Mouse (Mus musculus) cerebral cortex, adult 2 months (tissue): Measurements from ENCODE around the gene Nfkb2.

Experiments used
- WGBS: fragments of 180-500 bp; shearing (Covaris S2); methylation state at CpG from one replicate; pipeline ENCODE4 v1.1.7; 2018; 5-methylcytosine and 5-hydroxymethylcytosine counted together

Gene Nfkb2

GRCm38 (mm10) chr19:46308706-46309435 is 4.8 kb downstream of the Nfkb2 start:
- WGBS, result 3% methylated on average over 47 of the region's 47 CpGs

- WGBS, result 74% methylated on average over 21 of the region's 21 CpGs
These were observed 5.7 kb downstream of the Nfkb2 start for GRCm38 (mm10) chr19:46309651-46310305.

- 90% methylated on average over 12 of the region's 12 CpGs for WGBS
These were observed 6.3 kb downstream of the Nfkb2 start for GRCm38 (mm10) chr19:46310312-46310865.

DNA sequence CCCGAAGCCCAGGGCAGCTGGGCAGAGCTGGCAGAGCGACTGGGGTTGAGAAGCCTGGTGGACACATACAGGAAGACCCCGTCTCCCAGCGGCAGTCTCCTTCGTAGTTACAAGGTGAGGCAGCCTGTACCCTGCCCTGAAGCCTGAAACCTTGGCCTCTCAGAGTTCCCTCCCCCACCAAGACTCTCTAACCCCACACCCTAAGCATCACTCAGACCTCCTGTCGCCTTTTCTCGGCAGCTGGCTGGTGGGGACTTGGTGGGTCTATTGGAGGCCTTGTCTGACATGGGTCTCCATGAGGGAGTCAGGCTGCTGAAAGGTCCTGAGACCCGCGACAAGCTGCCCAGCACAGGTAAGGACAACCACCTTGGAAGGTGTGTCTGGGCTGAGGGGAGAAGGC is 7.2 kb downstream of the Nfkb2 start:
- WGBS, result 92% methylated on average over 9 of the region's 9 CpGs

GRCm38 (mm10) chr19:46312566-46312965 is 8.4 kb downstream of the Nfkb2 start:
- WGBS, result 89% methylated on average over 21 of the region's 21 CpGs

DNA sequence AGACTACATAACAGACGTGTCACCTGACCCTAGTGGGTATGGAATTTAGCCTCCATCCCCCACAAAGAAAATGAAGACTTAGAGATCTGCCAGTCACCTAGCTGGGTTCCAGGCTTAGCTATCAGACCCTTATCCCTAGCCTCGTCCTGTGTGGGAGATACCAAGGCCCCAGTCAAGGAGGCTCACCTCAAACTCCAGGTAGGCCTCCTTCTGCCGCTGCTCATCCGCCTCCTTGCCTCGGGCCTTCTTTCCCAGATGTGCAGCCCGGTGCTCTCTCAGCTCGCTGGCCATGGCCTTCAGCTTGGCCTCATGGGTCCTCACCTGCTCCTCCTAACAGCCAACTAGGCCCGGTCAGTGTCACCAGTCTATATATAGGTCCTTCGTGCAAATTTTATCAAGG is 9.0 kb downstream of the Nfkb2 start:
- 83% methylated on average over 9 of the region's 9 CpGs for WGBS

GRCm38 (mm10) chr19:46313591-46313990 is 9.5 kb downstream of the Nfkb2 start:
- 70% methylated on average over 6 of the region's 6 CpGs for WGBS

DNA sequence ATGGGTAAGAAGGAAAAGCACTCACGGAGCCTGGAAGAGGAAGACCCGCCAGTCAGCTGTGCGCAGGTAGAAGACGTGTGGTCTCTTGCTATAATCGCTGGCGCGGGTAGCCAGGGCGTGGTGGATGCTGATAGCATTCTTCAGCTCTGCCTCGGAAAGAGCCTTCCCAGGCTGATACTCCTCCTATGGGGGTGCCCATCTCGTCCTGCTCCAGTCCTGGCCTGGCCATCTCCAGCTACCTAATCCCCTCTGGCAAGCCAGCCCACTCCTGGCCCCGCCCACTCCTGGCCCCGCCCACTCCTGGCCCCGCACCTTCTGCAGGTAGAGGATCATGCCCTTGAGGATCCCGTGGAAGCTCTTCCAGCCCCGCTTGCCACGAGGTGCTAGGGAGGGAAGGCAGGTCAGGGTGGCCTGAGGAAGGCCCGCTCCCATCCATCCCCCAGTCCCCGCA is 10.1 kb downstream of the Nfkb2 start:
- 27% methylated on average over 18 of the region's 18 CpGs for WGBS

- WGBS, result 31% methylated on average over 14 of the region's 14 CpGs
These were observed 11.0 kb downstream of the Nfkb2 start for GRCm38 (mm10) chr19:46314872-46315742.

GRCm38 (mm10) chr19:46315752-46316610 is 11.9 kb downstream of the Nfkb2 start:
- WGBS, result 34% methylated on average over 12 of the region's 12 CpGs

DNA sequence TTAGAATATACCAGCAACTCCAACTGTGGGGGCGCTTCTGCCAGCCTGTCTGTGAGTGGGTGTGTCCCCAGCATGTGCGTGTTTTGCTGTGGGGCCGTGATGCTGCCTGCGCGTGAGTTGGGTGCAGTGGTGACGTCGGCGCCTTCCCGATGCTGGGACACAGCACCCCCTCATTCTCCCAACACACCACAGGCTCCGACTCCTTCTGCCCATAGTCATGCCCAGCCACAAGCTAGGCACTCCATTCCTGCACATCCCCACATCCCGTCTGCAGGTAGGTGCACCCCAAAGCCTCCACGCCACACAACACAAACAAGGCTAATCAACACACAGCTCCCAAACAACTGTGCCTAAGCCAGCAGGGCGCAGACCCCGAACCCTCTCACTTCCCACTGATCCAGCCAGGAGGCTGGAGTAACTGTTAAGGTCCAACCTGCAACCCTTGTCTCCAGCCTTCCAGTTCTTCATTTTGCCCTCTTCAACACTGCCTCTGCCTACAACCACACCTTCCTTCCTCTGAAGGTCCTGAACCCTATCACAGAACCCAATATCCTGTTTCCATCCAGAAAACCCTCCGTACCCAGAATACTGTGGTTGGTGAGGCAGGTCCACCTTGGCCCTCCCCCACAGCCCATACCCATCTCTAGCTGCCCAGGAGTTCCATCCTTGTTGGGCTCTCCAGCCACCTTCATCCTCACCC is 12.9 kb downstream of the Nfkb2 start:
- WGBS, result 15% methylated on average over 15 of the region's 15 CpGs

- WGBS, result under 1% methylated on average over 44 of the region's 48 CpGs
These were observed 13.4 kb downstream of the Nfkb2 start for GRCm38 (mm10) chr19:46317546-46317885.

DNA sequence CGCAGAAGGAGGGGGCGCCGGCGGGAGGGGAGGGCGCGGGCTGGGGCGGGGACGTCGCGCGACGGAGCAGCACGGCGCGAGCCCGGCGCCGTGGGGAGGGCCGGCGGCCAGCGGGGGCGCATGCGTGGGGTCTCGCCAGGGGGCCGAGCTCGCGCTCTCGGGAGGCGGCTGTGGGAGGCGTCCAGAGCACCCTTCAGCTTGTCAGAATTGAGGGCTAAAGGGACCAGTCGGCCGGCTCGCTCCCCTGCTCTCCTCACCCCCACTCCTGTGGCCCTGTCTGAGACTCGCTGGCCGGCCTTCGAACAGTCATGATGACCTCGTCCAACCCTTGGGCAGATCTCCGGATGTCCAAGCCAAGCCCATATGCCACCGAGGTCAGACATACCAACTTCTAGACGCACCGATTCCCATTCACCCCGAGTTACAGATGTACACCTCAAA is 13.9 kb downstream of the Nfkb2 start:
- WGBS, result 2% methylated on average over 41 of the region's 42 CpGs

DNA sequence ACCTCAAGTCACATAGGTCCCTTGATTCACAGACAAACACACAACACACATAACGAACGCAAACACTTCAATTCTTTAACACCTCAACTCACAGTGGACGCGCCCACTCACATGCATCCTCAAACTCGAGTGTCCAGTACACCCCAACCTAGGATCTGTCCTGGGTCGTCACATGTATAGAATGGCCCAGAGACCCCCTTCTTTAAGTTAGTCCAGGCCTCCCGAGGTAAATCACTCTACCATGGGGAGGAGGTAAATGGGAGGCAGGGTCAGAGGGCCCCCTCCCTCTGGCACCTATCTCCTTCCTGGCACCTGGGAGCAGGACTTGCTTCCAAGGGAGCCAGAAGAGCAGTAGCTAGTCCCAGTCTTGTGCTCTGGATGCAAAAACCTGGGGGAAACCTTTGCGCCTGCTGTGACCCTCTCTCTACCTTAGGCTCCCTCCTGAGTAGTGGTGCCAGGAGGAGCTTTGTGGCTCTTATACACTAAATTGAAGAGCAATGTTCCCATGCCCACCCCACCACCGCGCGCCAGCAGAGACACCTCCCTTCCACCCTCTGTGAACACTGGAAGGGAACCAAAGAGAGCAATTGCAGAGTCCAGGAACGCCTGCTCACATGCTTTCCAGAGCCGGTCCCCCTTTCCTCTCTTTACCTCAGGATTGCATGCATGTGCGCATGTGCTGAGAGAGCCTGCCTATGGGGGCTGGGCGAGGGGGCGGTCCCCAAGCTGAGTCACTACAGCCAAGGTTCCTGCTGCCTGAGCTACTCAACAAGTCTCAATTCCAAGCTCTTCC is 14.7 kb downstream of the Nfkb2 start:
- 12% methylated on average over 16 of the region's 16 CpGs for WGBS

- 80% methylated on average over 8 of the region's 8 CpGs for WGBS
These were observed 16.1 kb downstream of the Nfkb2 start for GRCm38 (mm10) chr19:46320076-46320785.

DNA sequence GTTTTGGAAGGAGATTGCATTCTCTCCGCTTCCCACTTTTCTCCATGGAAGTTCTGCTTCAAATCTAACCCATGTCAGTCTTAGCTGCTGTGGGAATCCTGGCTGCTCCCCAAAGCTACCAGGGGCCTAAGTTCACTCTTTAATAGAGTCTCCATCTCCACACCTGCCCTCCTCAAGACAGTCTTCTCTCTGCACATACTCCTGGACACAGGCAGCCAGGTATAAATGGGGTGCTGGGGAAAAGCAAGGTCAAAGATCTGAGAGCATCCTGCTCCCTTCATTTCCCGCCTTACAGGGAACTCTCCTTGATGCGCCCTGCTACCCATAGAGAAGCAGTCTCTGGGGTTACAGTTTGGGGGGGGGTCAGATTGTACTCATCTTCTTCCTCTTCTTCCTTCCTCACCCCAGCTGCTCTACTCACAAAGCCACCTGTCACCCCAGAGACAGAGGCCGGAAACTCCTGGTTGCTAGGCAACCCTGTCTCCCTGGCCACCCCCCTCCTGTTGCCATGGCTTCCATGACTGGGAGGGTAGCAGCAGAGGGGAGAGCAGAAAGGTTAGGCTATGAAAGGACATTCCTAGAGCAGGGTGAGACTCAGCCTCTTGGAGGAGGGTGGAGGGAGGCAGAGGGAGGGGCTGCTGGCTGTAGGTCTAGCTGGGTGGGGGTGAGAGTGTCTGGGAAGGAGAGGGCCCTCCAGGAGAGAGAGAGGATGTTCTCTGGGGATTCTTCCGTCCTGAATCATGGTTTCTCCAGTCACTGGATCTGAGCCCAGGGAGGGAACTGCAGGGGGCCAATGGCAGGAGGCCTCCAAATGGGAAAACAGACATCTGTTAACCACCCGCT is 17.2 kb downstream of the Nfkb2 start:
- WGBS, result 29% methylated on average over 6 of the region's 6 CpGs

DNA sequence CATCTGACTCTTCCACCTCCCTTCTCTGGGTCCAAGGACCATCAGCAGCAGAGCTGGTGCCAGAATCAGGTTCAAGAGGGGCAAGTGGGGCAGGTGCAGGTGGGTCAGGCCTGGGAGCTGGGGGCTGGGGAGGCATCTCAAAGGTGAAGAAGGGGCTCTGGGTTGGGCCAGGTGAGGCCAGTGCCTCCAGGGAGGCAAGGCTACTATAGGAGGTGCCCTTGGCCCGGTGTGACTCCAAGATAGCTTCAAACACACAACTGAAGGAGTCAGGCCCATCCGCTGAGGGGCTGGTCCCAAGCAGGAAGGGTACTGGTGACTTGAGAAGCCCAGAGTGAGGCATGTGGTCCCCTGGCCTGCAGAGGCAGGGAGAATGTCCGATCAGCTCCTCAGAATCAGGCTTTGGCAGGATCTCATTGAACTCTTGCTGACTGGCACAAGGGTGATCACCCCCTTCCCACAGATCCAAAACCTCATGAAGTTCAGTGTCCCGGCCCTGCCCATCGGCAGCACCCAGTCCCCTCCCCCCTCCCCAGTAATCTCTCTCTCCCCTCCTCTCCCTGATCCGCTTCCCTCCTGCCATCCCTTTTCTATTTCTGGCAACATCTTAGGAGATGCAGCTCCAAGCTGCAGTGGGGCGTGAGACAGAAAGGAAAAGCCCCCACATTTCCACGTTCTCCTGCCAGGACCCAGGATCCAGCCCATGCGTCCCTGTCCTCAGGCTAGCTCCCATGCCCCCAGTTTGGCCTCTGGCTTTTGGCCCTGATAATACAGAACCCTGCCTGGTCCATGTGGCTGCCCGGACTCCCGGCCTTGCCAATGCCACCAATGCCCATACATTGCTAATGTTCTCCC is 18.2 kb downstream of the Nfkb2 start:
- WGBS, result 37% methylated on average over 11 of the region's 11 CpGs
